Mouse (Mus musculus) lung, adult 2 months (tissue): ENCODE measurements around the gene Adamtsl5.

Source experiments
- CTCF ChIP-seq: fragments of 200-500 bp; IDR thresholded peaks from 2 replicates; pipeline ENCODE4 v1.5.1; 2011; ENCODE audit warnings: mild to moderate bottlenecking, low read length, control low read depth; ENCODE audit not compliant: insufficient read depth
- POLR2A ChIP-seq: fragments of 200-500 bp; IDR thresholded peaks from 2 replicates; pipeline ENCODE4 v1.6.1; 2011; ENCODE audit warnings: low read depth, mild to moderate bottlenecking, control low read depth, low read length, borderline replicate concordance; ENCODE audit errors: extremely low read depth

DNA sequence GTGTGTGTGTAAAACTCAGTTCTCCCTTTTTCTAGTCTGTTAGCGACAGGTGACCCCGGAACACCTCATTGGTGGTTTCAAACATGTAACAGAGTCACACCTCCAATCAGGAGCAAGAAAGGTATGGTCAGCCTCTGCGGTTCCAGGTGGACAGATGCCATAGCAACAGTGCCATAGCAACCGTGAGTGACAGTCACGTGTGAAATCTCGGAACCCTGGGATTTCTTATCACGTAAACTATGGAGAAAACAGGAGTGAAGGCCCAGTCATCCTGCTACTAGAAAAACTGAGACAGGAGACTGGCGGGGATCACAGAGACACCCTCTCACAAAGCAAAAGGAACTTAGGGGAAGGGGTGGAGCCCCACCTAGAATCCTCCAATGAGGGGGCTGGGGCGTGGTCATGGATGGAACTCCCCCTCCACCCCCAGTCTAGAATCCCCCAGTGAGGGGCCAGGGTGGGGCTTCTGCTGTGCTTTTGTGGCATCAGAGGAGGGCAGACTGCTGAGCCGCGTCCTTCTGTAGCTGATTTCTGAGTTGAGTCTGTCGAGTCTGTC lies 23.3 kb upstream of the Adamtsl5 start:
- no peak for TF ChIP-seq POLR2A
- TF ChIP-seq CTCF: no peak
